Comparison of ENCODE assay signal across 25 mouse cellular contexts in genomic region chr12:90954740-90955473, GRCm38 (mm10).
DNase-seq lines count a peak whose midpoint lies in the region; ATAC-seq and TF ChIP-seq lines count a peak whose summit lies in the region.
"Had no signal": no experiment of that assay in that cellular context is flagged by ENCODE, and none has a peak within 500 bp of the region (broad histone marks: within the 10 kb centered on the region; RNA-seq: fewer than 3 reads in every experiment).

No protein-coding gene starts in this region.

- peak; percentile 82 for DNase-seq in forebrain, embryonic 14.5 days (ENCODE audit: low spot score)
- DNase-seq in hindbrain, postnatal 0 days (ENCODE audit: low spot score) = peak; percentile 16
- no peak for DNase-seq in hindbrain, embryonic 10.5 days (ENCODE audit: low spot score)
- peak; percentile 4 for DNase-seq in Muller cell, postnatal 12 days (ENCODE audit: inconsistent ontology term)
- peak; percentile 89 for DNase-seq in brain, embryonic 14.5 days (ENCODE audit: low read depth)
- no peak for DNase-seq in urinary bladder, postnatal 14 days (ENCODE audit: low spot score)
- no peak for DNase-seq in gastrocnemius, adult 8-10 months (ENCODE audit: low spot score in 2 of 2)
- DNase-seq: adrenal gland, adult 2 months; adrenal gland, postnatal 36 days; cerebellum, adult 18-20 months; gastrocnemius, postnatal 10 days; heart, postnatal 14 days; kidney, adult 9 months; kidney, postnatal 10 days; thymus, postnatal 4 days had no signal

- no peak overlapping the region for H3K4me2 ChIP-seq in forebrain, embryonic 14.5 days (ENCODE audit: low read length)
- H3K4me2 ChIP-seq in forebrain, embryonic 12.5 days = no peak overlapping the region
- H3K4me2 ChIP-seq in hindbrain, postnatal 0 days (ENCODE audit: low read depth, low read length) = no peak overlapping the region
- H3K4me2 ChIP-seq: limb, embryonic 13.5 days; liver, embryonic 11.5 days; lung, embryonic 15.5 days; neural tube, embryonic 12.5 days had no signal

- no peaks in the 10 kb centered on the region for H3K36me3 ChIP-seq in forebrain, embryonic 14.5 days (ENCODE audit: control insufficient read depth, insufficient read depth, low read length)
- H3K36me3 ChIP-seq in forebrain, embryonic 12.5 days (replicated peaks) = no peaks in the 10 kb centered on the region
- no peaks in the 10 kb centered on the region for H3K36me3 ChIP-seq in hindbrain, postnatal 0 days (ENCODE audit: insufficient read depth, low read length)
- H3K36me3 ChIP-seq in hindbrain, embryonic 10.5 days = no peaks in the 10 kb centered on the region
- H3K36me3 ChIP-seq: limb, embryonic 13.5 days; lung, embryonic 15.5 days; midbrain, embryonic 10.5 days; neural tube, embryonic 12.5 days had no signal

- H3K27ac ChIP-seq in forebrain, embryonic 14.5 days (ENCODE audit: low read depth, low read length) = no peak overlapping the region
- no peak overlapping the region for H3K27ac ChIP-seq in forebrain, embryonic 12.5 days
- H3K27ac ChIP-seq in hindbrain, postnatal 0 days = no peak overlapping the region
- no peak overlapping the region for H3K27ac ChIP-seq in hindbrain, embryonic 10.5 days
- H3K27ac ChIP-seq: limb, embryonic 13.5 days; lung, embryonic 15.5 days; midbrain, embryonic 10.5 days; neural tube, embryonic 12.5 days had no signal

- no peaks in the 10 kb centered on the region for H3K4me1 ChIP-seq in forebrain, embryonic 14.5 days (ENCODE audit: control insufficient read depth, insufficient read depth, low read length)
- H3K4me1 ChIP-seq in forebrain, embryonic 12.5 days = no peaks in the 10 kb centered on the region
- H3K4me1 ChIP-seq in hindbrain, postnatal 0 days (ENCODE audit: insufficient read depth, low read length) = 0 out of 2 replicates have a peak, but pooled peaks cover 3% of the 10 kb centered on the region
- no peaks in the 10 kb centered on the region for H3K4me1 ChIP-seq in hindbrain, embryonic 10.5 days (replicated peaks)
- H3K4me1 ChIP-seq: limb, embryonic 13.5 days; lung, embryonic 15.5 days; midbrain, embryonic 10.5 days; neural tube, embryonic 12.5 days had no signal

- no peaks in the 10 kb centered on the region for H3K27me3 ChIP-seq in forebrain, embryonic 14.5 days (replicated peaks; ENCODE audit: control insufficient read depth, insufficient read depth, low read length)
- H3K27me3 ChIP-seq in forebrain, embryonic 12.5 days = no peaks in the 10 kb centered on the region
- no peaks in the 10 kb centered on the region for H3K27me3 ChIP-seq in hindbrain, postnatal 0 days (ENCODE audit: insufficient read depth, low read length)
- H3K27me3 ChIP-seq in hindbrain, embryonic 10.5 days (ENCODE audit: insufficient read depth, poor library complexity, severe bottlenecking) = no peaks in the 10 kb centered on the region
- H3K27me3 ChIP-seq: limb, embryonic 13.5 days; lung, embryonic 15.5 days; neural tube, embryonic 12.5 days had no signal

- ATAC-seq in forebrain, embryonic 14.5 days = peak; percentile 88
- no peak for ATAC-seq in forebrain, embryonic 12.5 days (ENCODE audit: low FRiP score)
- ATAC-seq in hindbrain, postnatal 0 days = no peak
- ATAC-seq: CD4-positive, CD25-positive, alpha-beta regulatory T cell, adult 4 months; intestine, postnatal 0 days; midbrain, embryonic 16.5 days had no signal

- H3K9ac ChIP-seq in forebrain, embryonic 14.5 days (ENCODE audit: low read length) = no peak overlapping the region
- no peak overlapping the region for H3K9ac ChIP-seq in forebrain, embryonic 12.5 days
- H3K9ac ChIP-seq in hindbrain, postnatal 0 days (replicated peaks; ENCODE audit: low read length) = no peak overlapping the region
- H3K9ac ChIP-seq: limb, embryonic 13.5 days; lung, embryonic 15.5 days; neural tube, embryonic 12.5 days had no signal

- H3K4me3 ChIP-seq in forebrain, embryonic 14.5 days (ENCODE audit: low read depth, low read length) = no peak overlapping the region
- H3K4me3 ChIP-seq in forebrain, embryonic 12.5 days (replicated peaks) = no peak overlapping the region
- H3K4me3 ChIP-seq in hindbrain, postnatal 0 days (ENCODE audit: low read length) = no peak overlapping the region
- no peak overlapping the region for H3K4me3 ChIP-seq in hindbrain, embryonic 10.5 days
- H3K4me3 ChIP-seq: limb, embryonic 13.5 days; lung, embryonic 15.5 days; midbrain, embryonic 10.5 days; myocyte; neural tube, embryonic 12.5 days had no signal

- H3K9me3 ChIP-seq in forebrain, embryonic 14.5 days (replicated peaks; ENCODE audit: control insufficient read depth, low read length) = no peaks in the 10 kb centered on the region
- no peaks in the 10 kb centered on the region for H3K9me3 ChIP-seq in forebrain, embryonic 12.5 days
- H3K9me3 ChIP-seq in hindbrain, postnatal 0 days (ENCODE audit: low read length) = no peaks in the 10 kb centered on the region
- H3K9me3 ChIP-seq in hindbrain, embryonic 10.5 days = no peaks in the 10 kb centered on the region
- H3K9me3 ChIP-seq: limb, embryonic 13.5 days; lung, embryonic 15.5 days; midbrain, embryonic 10.5 days; neural tube, embryonic 12.5 days had no signal

- no peak for TF ChIP-seq CTCF in hindbrain, postnatal 0 days (IDR thresholded peaks at IDR 0.05; ENCODE audit: low read depth)
- TF ChIP-seq CTCF in brain, embryonic 14.5 days (IDR thresholded peaks at IDR 0.05; ENCODE audit: borderline replicate concordance, extremely low read depth, insufficient read depth, insufficient read length) = no peak

- no peak for TF ChIP-seq POLR2A in brain, embryonic 14.5 days (IDR thresholded peaks at IDR 0.05; ENCODE audit: borderline replicate concordance, extremely low read depth, insufficient read depth, insufficient read length, poor library complexity, severe bottlenecking)

- WGBS in forebrain, embryonic 14.5 days = 46% methylated on average over 7 of the region's 7 CpGs
- WGBS in forebrain, embryonic 12.5 days = 78% methylated on average over 7 of the region's 7 CpGs
- 60% methylated on average over 7 of the region's 7 CpGs for WGBS in hindbrain, postnatal 0 days
- 82% methylated on average over 7 of the region's 7 CpGs for WGBS in hindbrain, embryonic 10.5 days

Comparison
In these comparisons a context has a peak if more than half of its experiments do, and no peak if none do; other contexts are left out.
1. DNase-seq: peak in forebrain, embryonic 14.5 days (single experiment), hindbrain, postnatal 0 days (single experiment), Muller cell, postnatal 12 days (single experiment) and brain, embryonic 14.5 days (single experiment); none in hindbrain, embryonic 10.5 days (single experiment), urinary bladder, postnatal 14 days (single experiment) and gastrocnemius, adult 8-10 months (0 of 2).